Mouse (Mus musculus) liver, embryonic 16.5 days (tissue): ENCODE measurements at regions not wholly inside any gene's neighbourhood (a gene's known extent, or its start where the extent isn't known, plus 50 kb on each side); places are given as distances from the start of the nearest gene placed in this dataset.

ENCODE experiments used
- ATAC-seq: fragments of 200-750 bp; cut with Nextera tagmentation; 2 replicates; pipeline ENCODE4 v1.8.0; 2017; ENCODE audit warnings: low read depth, mild to moderate bottlenecking, moderate number of reproducible peaks, moderate library complexity
- H3K27ac ChIP-seq: fragments of 300-500 bp; sonication (generic); 2 replicates; pipeline ENCODE4 v1.5.1; 2014; ENCODE audit warnings: mild to moderate bottlenecking, low read length
- H3K27me3 ChIP-seq: fragments of 300-500 bp; sonication (generic); 2 replicates; pipeline ENCODE4 v1.6.1; 2014; ENCODE audit warnings: low read depth, low read length, mixed read lengths; ENCODE audit not compliant: control insufficient read depth, insufficient read depth
- H3K36me3 ChIP-seq: fragments of 300-500 bp; sonication (generic); 2 replicates; pipeline ENCODE4 v1.6.1; 2014; ENCODE audit warnings: mild to moderate bottlenecking; ENCODE audit not compliant: control insufficient read depth, insufficient read depth
- H3K4me1 ChIP-seq: fragments of 300-500 bp; sonication (generic); 2 replicates; pipeline ENCODE4 v1.6.1; 2014; ENCODE audit warnings: low read depth, low read length, mixed read lengths; ENCODE audit not compliant: control insufficient read depth
- H3K4me2 ChIP-seq: fragments of 300-500 bp; sonication (generic); 2 replicates; pipeline ENCODE4 v1.6.1; 2014; ENCODE audit warnings: low read depth, low read length, mixed read lengths
- H3K4me3 ChIP-seq: fragments of 300-500 bp; sonication (generic); 2 replicates; pipeline ENCODE4 v1.5.1; 2014; ENCODE audit warnings: low read depth, mild to moderate bottlenecking, low read length
- H3K9ac ChIP-seq: fragments of 300-500 bp; sonication (generic); 2 replicates; pipeline ENCODE4 v1.6.1; 2014; ENCODE audit warnings: low read depth, low read length
- H3K9me3 ChIP-seq: fragments of 300-500 bp; sonication (generic); replicated peaks from 2 replicates; pipeline ENCODE4 v1.6.1; 2016; ENCODE audit warnings: low read length; ENCODE audit not compliant: control insufficient read depth
- WGBS: fragments of 180-500 bp; shearing (Covaris S2); extraction: QIAGEN DNeasy Blood & Tissue Kit; methylation state at CpG from one replicate; pipeline ENCODE4 v1.1.7; 2014; ENCODE audit not compliant: insufficient replicate concordance; 5-methylcytosine and 5-hydroxymethylcytosine counted together

- H3K4me1 ChIP-seq: no peaks in the 10 kb centered on the region
- H3K27me3 ChIP-seq: no peaks in the 10 kb centered on the region
- no peaks in the 10 kb centered on the region for H3K36me3 ChIP-seq
- H3K4me3 ChIP-seq: no peak overlapping the region
- H3K4me2 ChIP-seq: no peak overlapping the region
- ATAC-seq: no peak
- 60% methylated on average over 7 of the region's 7 CpGs for WGBS
- H3K9ac ChIP-seq: no peak overlapping the region
- H3K9me3 ChIP-seq: no peaks in the 10 kb centered on the region
- H3K27ac ChIP-seq: no peak overlapping the region
Observed at GRCm38 (mm10) chr17:4834571-4834970, 159.6 kb upstream of the Arid1b start.

- WGBS: 61% methylated on average over 8 of the region's 8 CpGs
- no peak for ATAC-seq
- H3K9me3 ChIP-seq: no peaks in the 10 kb centered on the region
Observed at GRCm38 (mm10) chr17:4835065-4835705, 158.9 kb upstream of the Arid1b start.

DNA sequence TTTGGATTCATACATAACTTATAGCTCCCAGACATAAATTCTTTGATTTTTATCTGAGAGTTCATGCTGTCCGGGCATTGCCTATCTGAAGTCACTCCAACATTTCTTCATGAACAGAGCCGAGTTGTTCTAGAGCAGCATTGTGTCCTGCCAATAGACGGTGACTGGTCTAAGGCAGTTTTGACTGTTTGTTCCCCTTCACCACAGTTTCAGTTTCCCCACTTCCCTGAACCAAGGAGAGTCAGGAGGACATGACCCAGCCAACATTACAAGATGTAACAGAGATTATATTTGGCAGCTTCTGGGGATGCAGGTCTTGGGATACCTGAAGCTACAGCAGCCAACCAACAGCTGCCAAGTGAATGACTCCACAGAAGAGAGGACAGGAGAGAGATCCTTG is 154.0 kb upstream of the Arid1b start:
- Histone ChIP-seq H3K4me2 (no peak overlapping the region), H3K27me3 (no peaks in the 10 kb centered on the region), H3K36me3 (no peaks in the 10 kb centered on the region), H3K9me3 (no peaks in the 10 kb centered on the region), H3K27ac (no peak overlapping the region), H3K9ac (no peak overlapping the region), H3K4me1 (no peaks in the 10 kb centered on the region), H3K4me3 (no peak overlapping the region)
- no peak for ATAC-seq
- 58% methylated on average over 3 of the region's 3 CpGs for WGBS

More at GRCm38 (mm10) chr17:4835065-4835705, 158.9 kb upstream of the Arid1b start:
- Histone ChIP-seq H3K4me2 (no peak overlapping the region), H3K4me1 (no peaks in the 10 kb centered on the region), H3K27me3 (no peaks in the 10 kb centered on the region), H3K27ac (no peak overlapping the region), H3K4me3 (no peak overlapping the region), H3K36me3 (no peaks in the 10 kb centered on the region), H3K9ac (no peak overlapping the region)

GRCm38 (mm10) chr17:4858304-4858703 is 135.8 kb upstream of the Arid1b start:
- H3K36me3 ChIP-seq: no peaks in the 10 kb centered on the region
- H3K27me3 ChIP-seq: no peaks in the 10 kb centered on the region
- no peak for ATAC-seq
- H3K9me3 ChIP-seq: no peaks in the 10 kb centered on the region
- 55% methylated on average over 3 of the region's 3 CpGs for WGBS
- no peak overlapping the region for H3K4me3 ChIP-seq
- no peaks in the 10 kb centered on the region for H3K4me1 ChIP-seq
- no peak overlapping the region for H3K27ac ChIP-seq
- H3K9ac ChIP-seq: no peak overlapping the region
- no peak overlapping the region for H3K4me2 ChIP-seq

GRCm38 (mm10) chr17:4864901-4865300 is 129.2 kb upstream of the Arid1b start:
- no peak for ATAC-seq
- H3K4me2 ChIP-seq: no peak overlapping the region
- WGBS: 62% methylated on average over 10 of the region's 10 CpGs
- no peak overlapping the region for H3K9ac ChIP-seq
- H3K27ac ChIP-seq: no peak overlapping the region
- no peak overlapping the region for H3K4me3 ChIP-seq
- H3K4me1 ChIP-seq: no peaks in the 10 kb centered on the region
- H3K27me3 ChIP-seq: no peaks in the 10 kb centered on the region
- no peaks in the 10 kb centered on the region for H3K36me3 ChIP-seq
- no peaks in the 10 kb centered on the region for H3K9me3 ChIP-seq

DNA sequence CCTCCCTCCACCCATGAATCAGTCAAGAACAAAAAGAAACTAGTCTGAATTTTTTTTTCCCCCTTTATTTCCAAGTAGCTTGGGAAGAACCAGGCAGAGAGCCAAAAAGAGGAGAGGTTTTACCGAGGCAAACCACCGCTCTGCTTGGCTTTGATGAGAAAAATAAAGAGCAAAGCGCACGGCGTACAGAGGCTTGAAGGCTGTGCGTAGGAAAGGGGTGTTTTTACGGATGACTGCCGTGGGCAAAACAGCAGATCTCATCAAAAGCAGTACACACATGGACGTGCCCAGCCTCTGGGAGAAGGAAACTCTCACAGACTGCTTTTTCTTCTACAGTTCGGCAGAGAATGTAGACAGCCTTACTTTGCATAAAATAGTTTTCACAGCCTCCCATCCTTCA is 128.5 kb upstream of the Arid1b start:
- Histone ChIP-seq H3K4me2 (no peak overlapping the region), H3K9ac (no peak overlapping the region)

DNA sequence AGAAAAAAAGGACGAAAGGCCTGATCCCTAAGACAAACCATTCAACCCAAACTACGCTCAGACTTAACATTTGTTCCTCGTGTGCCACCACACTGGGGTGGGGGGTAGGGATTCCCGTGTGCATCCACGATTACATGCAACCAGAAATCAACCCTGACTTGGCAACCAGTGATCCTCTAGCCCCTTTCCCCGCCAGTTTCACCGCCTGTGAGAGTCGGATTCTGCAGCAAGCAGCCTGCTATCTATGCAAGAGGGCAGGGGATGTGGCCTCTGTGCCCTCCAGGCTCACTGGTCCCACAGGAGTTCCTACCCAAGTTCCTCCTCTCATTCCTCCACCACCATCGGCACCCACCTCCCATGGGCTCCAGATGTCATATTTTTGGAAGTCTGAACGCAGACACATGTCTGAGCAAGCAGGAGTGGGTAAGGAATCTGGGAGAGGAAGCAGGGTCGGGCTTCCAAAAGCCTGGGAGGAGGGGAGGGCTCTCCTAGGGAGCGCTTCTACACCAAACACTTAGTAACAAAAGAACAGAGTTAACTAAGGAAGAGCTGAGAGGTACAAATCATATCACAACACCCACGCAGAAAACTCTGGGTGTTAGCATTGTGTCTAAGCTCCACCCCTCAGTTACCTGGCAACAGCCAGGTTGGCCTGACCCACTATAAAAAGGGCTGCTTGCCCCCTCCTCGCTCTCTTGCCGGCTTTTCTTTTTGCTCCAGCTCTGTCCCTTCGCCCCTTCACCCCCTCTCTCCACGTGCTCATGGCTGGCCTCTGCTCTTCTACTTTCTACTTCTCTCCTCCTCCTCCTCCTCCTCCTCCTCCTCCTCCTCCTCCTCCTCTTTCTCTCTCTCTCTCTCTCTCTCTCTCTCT is 127.9 kb upstream of the Arid1b start:
- H3K4me2 ChIP-seq: no peak overlapping the region
- no peak overlapping the region for H3K27ac ChIP-seq

More for the DNA sequence above, 128.5 kb upstream of the Arid1b start:
- H3K9me3 ChIP-seq: no peaks in the 10 kb centered on the region
- no peaks in the 10 kb centered on the region for H3K4me1 ChIP-seq
- no peak overlapping the region for H3K27ac ChIP-seq
- ATAC-seq: no peak
- no peaks in the 10 kb centered on the region for H3K27me3 ChIP-seq
- no peak overlapping the region for H3K4me3 ChIP-seq
- 65% methylated on average over 10 of the region's 10 CpGs for WGBS
- H3K36me3 ChIP-seq: no peaks in the 10 kb centered on the region

GRCm38 (mm10) chr17:4867083-4867482 is 127.0 kb upstream of the Arid1b start:
- H3K9ac ChIP-seq: no peak overlapping the region
- no peak for ATAC-seq
- no peaks in the 10 kb centered on the region for H3K9me3 ChIP-seq
- H3K27ac ChIP-seq: no peak overlapping the region
- H3K4me2 ChIP-seq: no peak overlapping the region
- H3K36me3 ChIP-seq: no peaks in the 10 kb centered on the region
- no peaks in the 10 kb centered on the region for H3K4me1 ChIP-seq
- H3K4me3 ChIP-seq: no peak overlapping the region
- no peaks in the 10 kb centered on the region for H3K27me3 ChIP-seq
- 72% methylated on average over 5 of the region's 5 CpGs for WGBS

More for the DNA sequence above, 127.9 kb upstream of the Arid1b start:
- Histone ChIP-seq H3K4me3 (no peak overlapping the region), H3K9me3 (no peaks in the 10 kb centered on the region), H3K27me3 (no peaks in the 10 kb centered on the region), H3K4me1 (no peaks in the 10 kb centered on the region), H3K36me3 (no peaks in the 10 kb centered on the region), H3K9ac (no peak overlapping the region)
- ATAC-seq: no peak
- WGBS: 48% methylated on average over 17 of the region's 17 CpGs

- Histone ChIP-seq H3K4me3 (no peak overlapping the region), H3K4me2 (no peak overlapping the region), H3K4me1 (no peaks in the 10 kb centered on the region), H3K36me3 (no peaks in the 10 kb centered on the region), H3K9me3 (no peaks in the 10 kb centered on the region), H3K27ac (no peak overlapping the region), H3K9ac (no peak overlapping the region), H3K27me3 (no peaks in the 10 kb centered on the region)
- WGBS: 47% methylated on average over 9 of the region's 9 CpGs
- ATAC-seq: no peak
Observed at GRCm38 (mm10) chr17:4867754-4868445, 126.2 kb upstream of the Arid1b start.
